Mouse (Mus musculus): Measurements from ENCODE around the gene Rap1b. TPM values are rescaled to one million over a fixed set of nuclear protein-coding genes. Genes with fewer than 3 reads are reported as not detected.

The Rap1b gene
- polyA plus RNA-seq, 1 experiment from 2014 or later, result 87.0 TPM

GRCm38 (mm10) chr10:117799806-117800205 lies 46.0 kb downstream of the Rap1b start:
- no peak overlapping the region for H3K9ac ChIP-seq (ENCODE audit: low read depth, low read length)
- no peak overlapping the region for H3K27ac ChIP-seq (ENCODE audit: low read length)
- H3K4me1 ChIP-seq (ENCODE audit: control insufficient read depth, low read depth, low read length), result no peaks in the 10 kb centered on the region
- WGBS (ENCODE audit: insufficient replicate concordance), result 72% methylated on average over 11 of the region's 11 CpGs
- no peak overlapping the region for H3K4me3 ChIP-seq (ENCODE audit: low read depth, low read length)
- no peaks in the 10 kb centered on the region for H3K27me3 ChIP-seq (ENCODE audit: control insufficient read depth, insufficient read depth, low read depth, low read length)
- H3K36me3 ChIP-seq (ENCODE audit: control insufficient read depth, insufficient read depth), result no peaks in the 10 kb centered on the region
- H3K9me3 ChIP-seq (replicated peaks; ENCODE audit: control insufficient read depth, low read length), result no peaks in the 10 kb centered on the region
- no peak for ATAC-seq (ENCODE audit: low read depth)
- no peak overlapping the region for H3K4me2 ChIP-seq (ENCODE audit: low read depth, low read length)

GRCm38 (mm10) chr10:117798436-117799035 lies 47.3 kb downstream of the Rap1b start:
- WGBS (ENCODE audit: insufficient replicate concordance), result 55% methylated on average over 6 of the region's 6 CpGs

GRCm38 (mm10) chr10:117797684-117798083 lies 48.2 kb downstream of the Rap1b start:
- ATAC-seq (ENCODE audit: low read depth), result no peak

More at GRCm38 (mm10) chr10:117798436-117799035, 47.3 kb downstream of the Rap1b start:
- Histone ChIP-seq H3K4me3 (ENCODE audit: low read depth, low read length) (no peak overlapping the region), H3K36me3 (ENCODE audit: control insufficient read depth, insufficient read depth) (no peaks in the 10 kb centered on the region), H3K27me3 (ENCODE audit: control insufficient read depth, insufficient read depth, low read depth, low read length) (no peaks in the 10 kb centered on the region), H3K27ac (ENCODE audit: low read length) (no peak overlapping the region), H3K4me2 (ENCODE audit: low read depth, low read length) (no peak overlapping the region), H3K9me3 (replicated peaks; ENCODE audit: control insufficient read depth, low read length) (no peaks in the 10 kb centered on the region), H3K4me1 (ENCODE audit: control insufficient read depth, low read depth, low read length) (peaks cover under 1% of the 10 kb centered on the region), H3K9ac (ENCODE audit: low read depth, low read length) (no peak overlapping the region)
- ATAC-seq (ENCODE audit: low read depth), result no peak

GRCm38 (mm10) chr10:117797106-117797505 lies 48.7 kb downstream of the Rap1b start:
- WGBS (ENCODE audit: insufficient replicate concordance), result 80% methylated on average over 12 of the region's 12 CpGs
- Histone ChIP-seq H3K4me1 (ENCODE audit: control insufficient read depth, low read depth, low read length) (peaks cover 5% of the 10 kb centered on the region), H3K27ac (ENCODE audit: low read length) (no peak overlapping the region), H3K9me3 (replicated peaks; ENCODE audit: control insufficient read depth, low read length) (no peaks in the 10 kb centered on the region), H3K4me3 (ENCODE audit: low read depth, low read length) (no peak overlapping the region), H3K4me2 (ENCODE audit: low read depth, low read length) (no peak overlapping the region), H3K27me3 (ENCODE audit: control insufficient read depth, insufficient read depth, low read depth, low read length) (no peaks in the 10 kb centered on the region), H3K36me3 (ENCODE audit: control insufficient read depth, insufficient read depth) (no peaks in the 10 kb centered on the region), H3K9ac (ENCODE audit: low read depth, low read length) (no peak overlapping the region)
- ATAC-seq (ENCODE audit: low read depth), result no peak

More at GRCm38 (mm10) chr10:117797684-117798083, 48.2 kb downstream of the Rap1b start:
- 55% methylated on average over 7 of the region's 7 CpGs for WGBS (ENCODE audit: insufficient replicate concordance)
- no peak overlapping the region for H3K4me2 ChIP-seq (ENCODE audit: low read depth, low read length)
- no peak overlapping the region for H3K9ac ChIP-seq (ENCODE audit: low read depth, low read length)
- H3K4me1 ChIP-seq (ENCODE audit: control insufficient read depth, low read depth, low read length), result peaks cover 5% of the 10 kb centered on the region
- no peak overlapping the region for H3K27ac ChIP-seq (ENCODE audit: low read length)
- no peak overlapping the region for H3K4me3 ChIP-seq (ENCODE audit: low read depth, low read length)
- no peaks in the 10 kb centered on the region for H3K27me3 ChIP-seq (ENCODE audit: control insufficient read depth, insufficient read depth, low read depth, low read length)
- H3K36me3 ChIP-seq (ENCODE audit: control insufficient read depth, insufficient read depth), result no peaks in the 10 kb centered on the region
- H3K9me3 ChIP-seq (replicated peaks; ENCODE audit: control insufficient read depth, low read length), result no peaks in the 10 kb centered on the region

- Histone ChIP-seq H3K27ac (ENCODE audit: low read length) (no peak overlapping the region), H3K4me3 (ENCODE audit: low read depth, low read length) (no peak overlapping the region), H3K36me3 (ENCODE audit: control insufficient read depth, insufficient read depth) (no peaks in the 10 kb centered on the region), H3K4me1 (ENCODE audit: control insufficient read depth, low read depth, low read length) (peaks cover 13% of the 10 kb centered on the region), H3K27me3 (ENCODE audit: control insufficient read depth, insufficient read depth, low read depth, low read length) (no peaks in the 10 kb centered on the region), H3K9ac (ENCODE audit: low read depth, low read length) (no peak overlapping the region), H3K9me3 (replicated peaks; ENCODE audit: control insufficient read depth, low read length) (no peaks in the 10 kb centered on the region), H3K4me2 (ENCODE audit: low read depth, low read length) (no peak overlapping the region)
- 85% methylated on average over 7 of the region's 7 CpGs for WGBS (ENCODE audit: insufficient replicate concordance)
- no peak for ATAC-seq (ENCODE audit: low read depth)
Measured at GRCm38 (mm10) chr10:117796181-117796580, 49.7 kb downstream of the Rap1b start.

GRCm38 (mm10) chr10:117795206-117795605 lies 50.6 kb downstream of the Rap1b start:
- no peak overlapping the region for H3K4me3 ChIP-seq (ENCODE audit: low read depth, low read length)
- no peaks in the 10 kb centered on the region for H3K36me3 ChIP-seq (ENCODE audit: control insufficient read depth, insufficient read depth)
- H3K4me2 ChIP-seq (ENCODE audit: low read depth, low read length), result no peak overlapping the region
- peaks cover 16% of the 10 kb centered on the region for H3K4me1 ChIP-seq (ENCODE audit: control insufficient read depth, low read depth, low read length)
- H3K27ac ChIP-seq (ENCODE audit: low read length), result no peak overlapping the region
- 62% methylated on average over 4 of the region's 4 CpGs for WGBS (ENCODE audit: insufficient replicate concordance)
- ATAC-seq (ENCODE audit: low read depth), result no peak
- H3K27me3 ChIP-seq (ENCODE audit: control insufficient read depth, insufficient read depth, low read depth, low read length), result no peaks in the 10 kb centered on the region
- no peaks in the 10 kb centered on the region for H3K9me3 ChIP-seq (replicated peaks; ENCODE audit: control insufficient read depth, low read length)
- H3K9ac ChIP-seq (ENCODE audit: low read depth, low read length), result no peak overlapping the region

- no peak for ATAC-seq (ENCODE audit: low read depth)
- Histone ChIP-seq H3K4me1 (ENCODE audit: control insufficient read depth, low read depth, low read length) (peaks cover 16% of the 10 kb centered on the region), H3K36me3 (ENCODE audit: control insufficient read depth, insufficient read depth) (no peaks in the 10 kb centered on the region; the same call in 1 of the 2 replicates), H3K27me3 (ENCODE audit: control insufficient read depth, insufficient read depth, low read depth, low read length) (no peaks in the 10 kb centered on the region), H3K4me3 (ENCODE audit: low read depth, low read length) (peak overlapping the region; percentile 66), H3K9me3 (replicated peaks; ENCODE audit: control insufficient read depth, low read length) (no peaks in the 10 kb centered on the region), H3K27ac (ENCODE audit: low read length) (peak overlapping the region; percentile 78), H3K9ac (ENCODE audit: low read depth, low read length) (peak overlapping the region; percentile 59; the same call in 1 of the 2 replicates), H3K4me2 (ENCODE audit: low read depth, low read length) (peak overlapping the region; percentile 77)
- 52% methylated on average over 11 of the region's 11 CpGs for WGBS (ENCODE audit: insufficient replicate concordance)
Measured at GRCm38 (mm10) chr10:117793436-117794030, 52.3 kb downstream of the Rap1b start.

- Histone ChIP-seq H3K9ac (ENCODE audit: low read depth, low read length) (peak within 1 kb of the TSS; percentile 74), H3K36me3 (ENCODE audit: control insufficient read depth, insufficient read depth) (peaks cover 5% of the 10 kb centered on the region; the same call in 1 of the 2 replicates), H3K27ac (ENCODE audit: low read length) (peak within 1 kb of the TSS; percentile 78), H3K9me3 (replicated peaks; ENCODE audit: control insufficient read depth, low read length) (no peaks in the 10 kb centered on the region), H3K27me3 (ENCODE audit: control insufficient read depth, insufficient read depth, low read depth, low read length) (no peaks in the 10 kb centered on the region), H3K4me3 (ENCODE audit: low read depth, low read length) (peak within 1 kb of the TSS; percentile 68), H3K4me2 (ENCODE audit: low read depth, low read length) (peak within 1 kb of the TSS; percentile 81), H3K4me1 (ENCODE audit: control insufficient read depth, low read depth, low read length) (peaks cover 16% of the 10 kb centered on the region)
- under 1% methylated on average over 75 of the region's 75 CpGs for WGBS (ENCODE audit: insufficient replicate concordance)
- ATAC-seq (ENCODE audit: low read depth), result peak; percentile 99
Measured at GRCm38 (mm10) chr10:117792141-117793091, 53.4 kb downstream of the Rap1b start, which contains the start of gene Nup107. Nup107 (minus strand) TSS chr10:117792705.

All from liver, embryonic 16.5 days (tissue).